Mouse (Mus musculus): ENCODE measurements at regions not wholly inside any gene's neighbourhood (a gene's known extent, or its start where the extent isn't known, plus 50 kb on each side); places are given as distances from the start of the nearest gene placed in this dataset.

DNA sequence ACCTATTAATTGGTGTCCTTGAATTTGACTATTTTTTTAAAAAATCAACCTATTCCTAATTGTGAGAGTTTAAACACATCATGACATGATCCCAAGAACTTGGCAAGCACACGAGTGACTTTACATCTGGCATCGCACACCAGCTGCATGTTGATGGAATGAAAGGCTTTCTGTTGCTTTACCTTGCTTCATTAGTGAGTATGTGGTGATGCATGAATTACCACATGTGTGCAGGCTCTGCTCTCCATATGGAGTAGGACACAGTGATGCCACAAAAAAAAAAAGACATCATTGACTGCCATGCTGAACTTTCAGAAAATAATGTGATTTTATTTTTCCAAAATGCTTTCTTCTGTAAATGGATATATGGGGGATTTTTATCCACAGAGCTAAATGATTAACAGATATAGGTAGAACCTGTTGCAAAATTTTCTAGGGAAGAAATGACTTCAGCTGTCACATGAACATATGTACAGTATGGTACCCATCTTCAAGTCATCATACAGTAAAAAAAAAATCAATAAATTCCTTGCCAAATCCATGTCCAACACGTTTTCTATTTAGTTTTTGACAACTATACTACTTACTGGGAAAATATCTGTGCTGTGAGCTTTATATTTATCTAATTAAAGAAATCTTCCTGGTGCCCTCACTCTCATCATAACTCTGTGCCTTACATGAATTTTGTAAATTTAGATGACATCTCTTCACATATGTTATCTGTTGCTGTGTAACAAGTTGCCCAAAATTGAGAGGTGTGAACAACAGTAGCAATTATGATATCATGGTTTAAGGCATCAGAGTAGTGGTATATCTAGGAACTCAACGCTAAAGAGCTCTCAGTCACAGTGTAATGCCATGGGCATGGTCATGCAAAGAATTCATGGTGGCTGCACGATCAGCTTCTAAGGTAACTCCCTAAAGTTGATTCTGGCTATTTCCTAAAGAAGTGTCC lies 84.0 kb upstream of the Arrdc3 start:
- H3K4me3 ChIP-seq (ENCODE audit: low read depth, low read length), result no peak overlapping the region
- WGBS, result 73% methylated on average over 5 of the region's 5 CpGs
- H3K4me2 ChIP-seq (ENCODE audit: low read length), result no peak overlapping the region
- H3K4me1 ChIP-seq (replicated peaks; ENCODE audit: control insufficient read depth, insufficient read depth, low read length), result no peaks in the 10 kb centered on the region
- no peaks in the 10 kb centered on the region for H3K9me3 ChIP-seq (ENCODE audit: control insufficient read depth, low read length)
- no peak overlapping the region for H3K27ac ChIP-seq (ENCODE audit: low read depth)
- DNase-seq (ENCODE audit: low spot score) (no peak), ATAC-seq (replicated peaks; ENCODE audit: low FRiP score, low TSS enrichment, low read depth) (no peak)
- no peak overlapping the region for H3K9ac ChIP-seq (ENCODE audit: low read length)
- H3K27me3 ChIP-seq (replicated peaks; ENCODE audit: control insufficient read depth, insufficient read depth, low read length), result no peaks in the 10 kb centered on the region
- no peaks in the 10 kb centered on the region for H3K36me3 ChIP-seq (ENCODE audit: control insufficient read depth, insufficient read depth, low read length)

DNA sequence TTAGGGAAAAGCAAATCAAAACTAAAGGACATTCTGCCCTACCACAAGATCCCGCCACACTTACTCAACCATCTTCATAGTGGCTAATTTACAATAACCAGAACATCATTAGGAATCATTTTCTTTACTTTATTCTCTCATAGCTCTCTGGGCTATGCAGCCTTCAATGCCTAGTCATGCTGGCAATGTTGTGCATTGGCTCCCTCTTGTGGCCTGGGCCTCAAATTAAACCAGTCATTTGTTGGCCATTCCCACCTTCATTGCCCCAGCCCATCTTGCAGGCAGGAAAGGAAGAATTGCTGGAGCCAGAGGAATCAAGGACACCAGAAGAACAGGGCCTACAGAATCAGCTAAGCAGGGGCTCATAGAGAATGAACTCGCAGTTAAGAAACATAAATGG lies 77.0 kb upstream of the Arrdc3 start:
- H3K4me2 ChIP-seq (ENCODE audit: low read length), result no peak overlapping the region
- no peak for ATAC-seq (replicated peaks; ENCODE audit: low FRiP score, low TSS enrichment, low read depth)
- H3K4me3 ChIP-seq (ENCODE audit: low read depth, low read length), result no peak overlapping the region
- no peaks in the 10 kb centered on the region for H3K27me3 ChIP-seq (replicated peaks; ENCODE audit: control insufficient read depth, insufficient read depth, low read length)
- H3K9me3 ChIP-seq (ENCODE audit: control insufficient read depth, low read length), result no peaks in the 10 kb centered on the region
- DNase-seq (ENCODE audit: low spot score), result peak; percentile 67
- H3K4me1 ChIP-seq (replicated peaks; ENCODE audit: control insufficient read depth, insufficient read depth, low read length), result no peaks in the 10 kb centered on the region
- H3K36me3 ChIP-seq (ENCODE audit: control insufficient read depth, insufficient read depth, low read length), result no peaks in the 10 kb centered on the region
- no peak overlapping the region for H3K27ac ChIP-seq (ENCODE audit: low read depth)
- no peak overlapping the region for H3K9ac ChIP-seq (ENCODE audit: low read length)
- 37% methylated on average over 2 of the region's 2 CpGs for WGBS

DNA sequence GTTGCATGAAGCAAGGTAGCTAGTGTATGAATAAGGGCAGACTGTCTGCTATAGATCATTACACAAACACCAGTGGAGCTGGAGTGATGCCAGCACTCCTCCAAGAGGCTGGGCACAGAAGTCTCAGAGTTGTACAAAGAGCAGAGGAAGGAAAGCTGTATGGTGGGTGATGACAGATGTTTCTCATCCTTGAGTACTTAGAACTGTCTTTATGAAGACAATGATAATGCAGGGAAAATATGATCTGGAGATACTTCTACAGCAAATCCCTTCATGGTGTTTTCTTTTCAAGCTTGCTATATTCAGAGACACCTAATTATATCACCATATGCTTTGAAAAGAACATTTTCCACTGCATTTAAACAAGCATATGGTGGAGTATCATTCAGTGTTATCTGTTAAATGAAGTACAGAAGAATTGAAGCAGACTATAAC lies 56.1 kb upstream of the Arrdc3 start:
- Histone ChIP-seq H3K4me3 (ENCODE audit: low read depth, low read length) (no peak overlapping the region), H3K4me1 (replicated peaks; ENCODE audit: control insufficient read depth, insufficient read depth, low read length) (no peaks in the 10 kb centered on the region), H3K9ac (ENCODE audit: low read length) (no peak overlapping the region), H3K36me3 (ENCODE audit: control insufficient read depth, insufficient read depth, low read length) (no peaks in the 10 kb centered on the region), H3K27ac (ENCODE audit: low read depth) (no peak overlapping the region), H3K9me3 (ENCODE audit: control insufficient read depth, low read length) (no peaks in the 10 kb centered on the region), H3K27me3 (replicated peaks; ENCODE audit: control insufficient read depth, insufficient read depth, low read length) (no peaks in the 10 kb centered on the region), H3K4me2 (ENCODE audit: low read length) (no peak overlapping the region)
- ATAC-seq (replicated peaks; ENCODE audit: low FRiP score, low TSS enrichment, low read depth), result no peak
- no peak for DNase-seq (ENCODE audit: low spot score)
